13 mouse cellular contexts compared by ENCODE assay signal in genomic region chr1:188192971-188193370, GRCm38 (mm10).
"Had no signal": no experiment of that assay in that cellular context is flagged by ENCODE, and none has a peak within 500 bp of the region (broad histone marks: within the 10 kb centered on the region; RNA-seq: fewer than 3 reads in every experiment).

No protein-coding gene starts in this region.

- DNase-seq: gastrocnemius, adult 2 months; gastrocnemius, postnatal 14 days; gastrocnemius, postnatal 36 days; heart, adult 2 months; heart, postnatal 10 days; kidney, adult 11 months; kidney, adult 2 months; kidney, adult 9 months; kidney, postnatal 14 days; kidney, postnatal 36 days; liver; liver, embryonic 13.5 days; liver, postnatal 0 days had no signal
